In genomic region chr11:107559874-107560273, GRCm38 (mm10) we compare ENCODE assay signal across 35 mouse cellular contexts.
"Had no signal": no experiment of that assay in that cellular context is flagged by ENCODE, and none has a peak within 500 bp of the region (broad histone marks: within the 10 kb centered on the region; RNA-seq: fewer than 3 reads in every experiment).

No protein-coding gene starts in this region.

- ATAC-seq: hindbrain, embryonic 16.5 days; hindbrain, postnatal 0 days; inflammation-experienced regulatory T-cells, adult 6 months; intestine, embryonic 15.5 days; intestine, embryonic 16.5 days; intestine, postnatal 0 days had no signal

- H3K27ac ChIP-seq: heart, adult 2 months; heart, embryonic 10.5 days; heart, embryonic 13.5 days; heart, embryonic 15.5 days; hindbrain, embryonic 10.5 days; hindbrain, embryonic 12.5 days; hindbrain, embryonic 13.5 days; hindbrain, embryonic 14.5 days; hindbrain, embryonic 15.5 days; hindbrain, postnatal 0 days; intestine, embryonic 15.5 days; kidney, embryonic 15.5 days; kidney, postnatal 0 days; layer of hippocampus, adult 2 months had no signal

- H3K27me3 ChIP-seq: heart, embryonic 12.5 days; heart, embryonic 13.5 days; heart, embryonic 15.5 days; hindbrain, embryonic 12.5 days; hindbrain, embryonic 13.5 days; hindbrain, embryonic 15.5 days; intestine, embryonic 15.5 days; kidney, embryonic 15.5 days had no signal

- H3K4me3 ChIP-seq: heart, adult 2 months; heart, embryonic 10.5 days; heart, embryonic 12.5 days; heart, embryonic 13.5 days; heart, embryonic 15.5 days; hindbrain, embryonic 10.5 days; hindbrain, embryonic 12.5 days; hindbrain, embryonic 13.5 days; hindbrain, embryonic 15.5 days; intestine, embryonic 15.5 days; kidney, embryonic 15.5 days; layer of hippocampus, adult 2 months had no signal

- H3K9me3 ChIP-seq: heart, embryonic 10.5 days; heart, embryonic 12.5 days; heart, embryonic 13.5 days; heart, embryonic 15.5 days; hindbrain, embryonic 10.5 days; hindbrain, embryonic 12.5 days; hindbrain, embryonic 13.5 days; hindbrain, embryonic 15.5 days; intestine, embryonic 15.5 days; kidney, embryonic 15.5 days had no signal

- H3K4me1 ChIP-seq: heart, embryonic 10.5 days; heart, embryonic 12.5 days; heart, embryonic 13.5 days; heart, embryonic 15.5 days; hindbrain, embryonic 10.5 days; hindbrain, embryonic 12.5 days; hindbrain, embryonic 13.5 days; hindbrain, embryonic 15.5 days; intestine, embryonic 15.5 days; kidney, embryonic 15.5 days had no signal

- H3K4me2 ChIP-seq: heart, embryonic 11.5 days; heart, embryonic 12.5 days; heart, embryonic 13.5 days; heart, embryonic 15.5 days; hindbrain, embryonic 12.5 days; hindbrain, embryonic 13.5 days; hindbrain, embryonic 14.5 days; hindbrain, embryonic 15.5 days; intestine, embryonic 15.5 days; kidney, embryonic 15.5 days had no signal

- H3K9ac ChIP-seq: heart, embryonic 12.5 days; heart, embryonic 13.5 days; heart, embryonic 15.5 days; hindbrain, embryonic 12.5 days; hindbrain, embryonic 13.5 days; hindbrain, embryonic 14.5 days; hindbrain, embryonic 15.5 days; intestine, embryonic 15.5 days; kidney, embryonic 15.5 days had no signal

- DNase-seq: heart, adult 2 months; heart, postnatal 10 days; heart, postnatal 14 days; heart, postnatal 36 days; heart, postnatal 4 days; kidney, adult 11 months; kidney, adult 18-20 months; kidney, adult 2 months; kidney, adult 8-10 months; kidney, adult 9 months; kidney, postnatal 10 days; kidney, postnatal 14 days; kidney, postnatal 25 days; kidney, postnatal 36 days; kidney, postnatal 4 days; layer of hippocampus, adult 9-11 months had no signal
